Mouse (Mus musculus): ENCODE results near the gene 2700049A03Rik. TPM values are rescaled to one million over a fixed set of nuclear protein-coding genes. Genes with fewer than 3 reads are reported as not detected.
A peak's percentile ranks its signal among the peaks of the same experiment; 100 is the strongest.
"Not testable (repeated sequence)": the region's sequence is repeated elsewhere in the genome, so short reads cannot be mapped to it uniquely, and the experiment has no call there.

2700049A03Rik gene
- 25.3 and 25.8 TPM in 2 replicates for polyA plus RNA-seq (2012; rRNA removed)

GRCm38 (mm10) chr12:71136130-71136973, at the start of gene 2700049A03Rik, which contains the start of gene Timm9:
Gene 2700049A03Rik (plus strand): TSS chr12:71136848.
Gene Timm9 (minus strand): TSS chr12:71136684.
- TF ChIP-seq POLR2A (IDR thresholded peaks at IDR 0.05; ENCODE audit: control insufficient read depth, low read depth, low read length): peak; percentile 93
- TF ChIP-seq CTCF (IDR thresholded peaks at IDR 0.05; ENCODE audit: control insufficient read depth, insufficient read depth, insufficient replicate concordance, low read depth, low read length): no peak
- Histone ChIP-seq H3K4me3 (ENCODE audit: control insufficient read depth, low read depth, low read length) (peak within 1 kb of the TSS; percentile 93), H3K4me1 (ENCODE audit: control insufficient read depth, insufficient read depth, low read length) (peaks cover 2% of the 10 kb centered on the region), H3K36me3 (ENCODE audit: control insufficient read depth, insufficient read depth, low read length) (peaks cover 2% of the 10 kb centered on the region; the same call in 1 of the 2 replicates), H3K27ac (ENCODE audit: control insufficient read depth, insufficient read depth, low read depth, low read length) (peak within 1 kb of the TSS; percentile 91), H3K27me3 (ENCODE audit: control insufficient read depth, insufficient read depth, low read length) (no peaks in the 10 kb centered on the region)

DNA sequence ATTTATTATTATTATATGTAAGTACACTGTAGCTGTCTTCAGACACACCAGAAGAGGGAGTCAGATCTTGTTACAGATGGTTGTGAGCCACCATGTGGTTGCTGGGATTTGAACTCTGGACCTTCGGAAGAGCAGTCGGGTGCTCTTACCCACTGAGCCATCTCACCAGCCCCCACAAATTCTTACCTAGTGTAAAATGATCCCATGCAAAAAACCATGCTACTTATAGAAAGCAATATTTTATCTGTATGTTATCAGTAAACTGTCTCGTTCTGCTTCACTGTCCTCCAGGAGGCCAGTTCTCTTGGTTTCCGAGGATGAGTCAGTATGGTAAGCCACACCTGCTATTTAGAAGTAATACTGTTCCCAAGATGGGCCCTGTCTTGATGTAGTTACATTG, 32.4 kb upstream of the 2700049A03Rik start:
- H3K27ac ChIP-seq (ENCODE audit: control insufficient read depth, insufficient read depth, low read depth, low read length); H3K4me3 ChIP-seq (ENCODE audit: control insufficient read depth, low read depth, low read length); H3K4me1 ChIP-seq (ENCODE audit: control insufficient read depth, insufficient read depth, low read length); H3K27me3 ChIP-seq (ENCODE audit: control insufficient read depth, insufficient read depth, low read length); H3K36me3 ChIP-seq (ENCODE audit: control insufficient read depth, insufficient read depth, low read length): not testable (repeated sequence)

- TF ChIP-seq CTCF (IDR thresholded peaks at IDR 0.05; ENCODE audit: control insufficient read depth, insufficient read depth, insufficient replicate concordance, low read depth, low read length) (no peak), POLR2A (IDR thresholded peaks at IDR 0.05; ENCODE audit: control insufficient read depth, low read depth, low read length) (no peak)
- Histone ChIP-seq H3K27ac (ENCODE audit: control insufficient read depth, insufficient read depth, low read depth, low read length) (no peak overlapping the region), H3K4me3 (ENCODE audit: control insufficient read depth, low read depth, low read length) (no peak overlapping the region), H3K4me1 (ENCODE audit: control insufficient read depth, insufficient read depth, low read length) (peaks cover 6% of the 10 kb centered on the region), H3K36me3 (ENCODE audit: control insufficient read depth, insufficient read depth, low read length) (no peaks in the 10 kb centered on the region; the same call in 1 of the 2 replicates), H3K27me3 (ENCODE audit: control insufficient read depth, insufficient read depth, low read length) (no peaks in the 10 kb centered on the region)
Observed at GRCm38 (mm10) chr12:71107216-71107771, 29.4 kb upstream of the 2700049A03Rik start.

GRCm38 (mm10) chr12:71111331-71111730, 25.3 kb upstream of the 2700049A03Rik start, which contains the start of gene Tomm20l:
Gene Tomm20l (plus strand): TSS chr12:71111428.
- peaks cover 17% of the 10 kb centered on the region for H3K4me1 ChIP-seq (ENCODE audit: control insufficient read depth, insufficient read depth, low read length)
- peak within 1 kb of the TSS; percentile 89 for H3K4me3 ChIP-seq (ENCODE audit: control insufficient read depth, low read depth, low read length)
- H3K27me3 ChIP-seq (ENCODE audit: control insufficient read depth, insufficient read depth, low read length): no peaks in the 10 kb centered on the region
- TF ChIP-seq CTCF (IDR thresholded peaks at IDR 0.05; ENCODE audit: control insufficient read depth, insufficient read depth, insufficient replicate concordance, low read depth, low read length) (no peak), POLR2A (IDR thresholded peaks at IDR 0.05; ENCODE audit: control insufficient read depth, low read depth, low read length) (no peak)
- H3K36me3 ChIP-seq (ENCODE audit: control insufficient read depth, insufficient read depth, low read length): no peaks in the 10 kb centered on the region; the same call in 1 of the 2 replicates
- peak within 1 kb of the TSS; percentile 55; the same call in 1 of the 2 replicates for H3K27ac ChIP-seq (ENCODE audit: control insufficient read depth, insufficient read depth, low read depth, low read length)

- TF ChIP-seq CTCF (IDR thresholded peaks at IDR 0.05; ENCODE audit: control insufficient read depth, insufficient read depth, insufficient replicate concordance, low read depth, low read length) (no peak), POLR2A (IDR thresholded peaks at IDR 0.05; ENCODE audit: control insufficient read depth, low read depth, low read length) (no peak)
- H3K27me3 ChIP-seq (ENCODE audit: control insufficient read depth, insufficient read depth, low read length): no peaks in the 10 kb centered on the region
Observed at GRCm38 (mm10) chr12:71113074-71113473, 23.6 kb upstream of the 2700049A03Rik start.

GRCm38 (mm10) chr12:71113675-71114288, 22.9 kb upstream of the 2700049A03Rik start:
- Histone ChIP-seq H3K4me3 (ENCODE audit: control insufficient read depth, low read depth, low read length) (peak overlapping the region; percentile 53), H3K27me3 (ENCODE audit: control insufficient read depth, insufficient read depth, low read length) (no peaks in the 10 kb centered on the region), H3K4me1 (ENCODE audit: control insufficient read depth, insufficient read depth, low read length) (peaks cover 17% of the 10 kb centered on the region), H3K27ac (ENCODE audit: control insufficient read depth, insufficient read depth, low read depth, low read length) (peak overlapping the region; percentile 57; the same call in 1 of the 2 replicates), H3K36me3 (ENCODE audit: control insufficient read depth, insufficient read depth, low read length) (no peaks in the 10 kb centered on the region; the same call in 1 of the 2 replicates)
- TF ChIP-seq POLR2A (IDR thresholded peaks at IDR 0.05; ENCODE audit: control insufficient read depth, low read depth, low read length) (peak; percentile 39; the same call in 1 of the 2 replicates), CTCF (IDR thresholded peaks at IDR 0.05; ENCODE audit: control insufficient read depth, insufficient read depth, insufficient replicate concordance, low read depth, low read length) (no peak)

More at GRCm38 (mm10) chr12:71113074-71113473, 23.6 kb upstream of the 2700049A03Rik start:
- Histone ChIP-seq H3K36me3 (ENCODE audit: control insufficient read depth, insufficient read depth, low read length) (no peaks in the 10 kb centered on the region; the same call in 1 of the 2 replicates), H3K4me3 (ENCODE audit: control insufficient read depth, low read depth, low read length) (peak overlapping the region; percentile 53), H3K27ac (ENCODE audit: control insufficient read depth, insufficient read depth, low read depth, low read length) (no peak overlapping the region), H3K4me1 (ENCODE audit: control insufficient read depth, insufficient read depth, low read length) (peaks cover 17% of the 10 kb centered on the region)

GRCm38 (mm10) chr12:71116411-71116810, 20.2 kb upstream of the 2700049A03Rik start:
- TF ChIP-seq POLR2A (IDR thresholded peaks at IDR 0.05; ENCODE audit: control insufficient read depth, low read depth, low read length) (no peak), CTCF (IDR thresholded peaks at IDR 0.05; ENCODE audit: control insufficient read depth, insufficient read depth, insufficient replicate concordance, low read depth, low read length) (no peak)
- no peaks in the 10 kb centered on the region; the same call in 1 of the 2 replicates for H3K36me3 ChIP-seq (ENCODE audit: control insufficient read depth, insufficient read depth, low read length)
- no peaks in the 10 kb centered on the region for H3K27me3 ChIP-seq (ENCODE audit: control insufficient read depth, insufficient read depth, low read length)
- H3K4me3 ChIP-seq (ENCODE audit: control insufficient read depth, low read depth, low read length): no peak overlapping the region
- H3K27ac ChIP-seq (ENCODE audit: control insufficient read depth, insufficient read depth, low read depth, low read length): no peak overlapping the region
- peaks cover 12% of the 10 kb centered on the region for H3K4me1 ChIP-seq (ENCODE audit: control insufficient read depth, insufficient read depth, low read length)

Data from testis, adult 2 months (tissue).